Mouse (Mus musculus): ENCODE measurements at regions not wholly inside any gene's neighbourhood (a gene's known extent, or its start where the extent isn't known, plus 50 kb on each side); places are given as distances from the start of the nearest gene placed in this dataset.

GRCm38 (mm10) chr9:120808741-120809425 lies 120.1 kb upstream of the Ctnnb1 start:
- no peak for DNase-seq (ENCODE audit: low spot score in 2 of 2)

GRCm38 (mm10) chr9:120811522-120811921 lies 117.5 kb upstream of the Ctnnb1 start:
- no peak for DNase-seq (ENCODE audit: low spot score in 2 of 2)

- no peak for DNase-seq (ENCODE audit: low spot score in 2 of 2)
Measured at GRCm38 (mm10) chr9:120812667-120813210, 116.3 kb upstream of the Ctnnb1 start.

GRCm38 (mm10) chr9:120814286-120814685 lies 114.7 kb upstream of the Ctnnb1 start:
- DNase-seq (ENCODE audit: low spot score in 2 of 2): no peak

GRCm38 (mm10) chr9:120818726-120819317 lies 110.2 kb upstream of the Ctnnb1 start:
- no peak for DNase-seq (ENCODE audit: low spot score in 2 of 2)

GRCm38 (mm10) chr9:120820892-120821291 lies 108.1 kb upstream of the Ctnnb1 start:
- no peak for DNase-seq (ENCODE audit: low spot score in 2 of 2)

GRCm38 (mm10) chr9:120823397-120823796 lies 105.6 kb upstream of the Ctnnb1 start:
- no peak for DNase-seq (ENCODE audit: low spot score in 2 of 2)

- DNase-seq (ENCODE audit: low spot score in 2 of 2): no peak
Measured at GRCm38 (mm10) chr9:120826266-120826665, 102.8 kb upstream of the Ctnnb1 start.

GRCm38 (mm10) chr9:120830526-120830925 lies 98.5 kb upstream of the Ctnnb1 start:
- DNase-seq (ENCODE audit: low spot score in 2 of 2): no peak

GRCm38 (mm10) chr9:120834166-120834565 lies 94.8 kb upstream of the Ctnnb1 start:
- DNase-seq (ENCODE audit: low spot score in 2 of 2): no peak

GRCm38 (mm10) chr9:120835621-120836020 lies 93.4 kb upstream of the Ctnnb1 start:
- no peak for DNase-seq (ENCODE audit: low spot score in 2 of 2)

- DNase-seq (ENCODE audit: low spot score in 2 of 2): no peak
Measured at GRCm38 (mm10) chr9:120837431-120838150, 91.4 kb upstream of the Ctnnb1 start.

- no peak for DNase-seq (ENCODE audit: low spot score in 2 of 2)
Measured at GRCm38 (mm10) chr9:120843753-120844152, 85.3 kb upstream of the Ctnnb1 start.

GRCm38 (mm10) chr9:120845538-120845937 lies 83.5 kb upstream of the Ctnnb1 start:
- DNase-seq (ENCODE audit: low spot score in 2 of 2): no peak

- no peak for DNase-seq (ENCODE audit: low spot score in 2 of 2)
Measured at GRCm38 (mm10) chr9:120847649-120848048, 81.4 kb upstream of the Ctnnb1 start.

- DNase-seq (ENCODE audit: low spot score in 2 of 2): no peak
Measured at GRCm38 (mm10) chr9:120848962-120849361, 80.1 kb upstream of the Ctnnb1 start.

GRCm38 (mm10) chr9:120850092-120850491 lies 78.9 kb upstream of the Ctnnb1 start:
- no peak for DNase-seq (ENCODE audit: low spot score in 2 of 2)

- no peak for DNase-seq (ENCODE audit: low spot score in 2 of 2)
Measured at GRCm38 (mm10) chr9:120851914-120852313, 77.1 kb upstream of the Ctnnb1 start.

- no peak for DNase-seq (ENCODE audit: low spot score in 2 of 2)
Measured at GRCm38 (mm10) chr9:120852572-120852971, 76.4 kb upstream of the Ctnnb1 start.

- DNase-seq (ENCODE audit: low spot score in 2 of 2): no peak
Measured at GRCm38 (mm10) chr9:120853032-120853597, 75.9 kb upstream of the Ctnnb1 start.

GRCm38 (mm10) chr9:120854351-120854750 lies 74.7 kb upstream of the Ctnnb1 start:
- DNase-seq (ENCODE audit: low spot score in 2 of 2): no peak

GRCm38 (mm10) chr9:120855293-120856050 lies 73.5 kb upstream of the Ctnnb1 start:
- no peak for DNase-seq (ENCODE audit: low spot score in 2 of 2)
